Mouse (Mus musculus): ENCODE measurements at regions not wholly inside any gene's neighbourhood (a gene's known extent, or its start where the extent isn't known, plus 50 kb on each side); places are given as distances from the start of the nearest gene placed in this dataset.
"Not testable (repeated sequence)": the region's sequence is repeated elsewhere in the genome, so short reads cannot be mapped to it uniquely, and the experiment has no call there.

- no peak for DNase-seq (ENCODE audit: low spot score in 2 of 2)
Measured at GRCm38 (mm10) chr3:8163030-8163429, 1446.9 kb downstream of the Zfp704 start.

GRCm38 (mm10) chr3:8161997-8162756 is 1447.7 kb downstream of the Zfp704 start:
- no peak for DNase-seq (ENCODE audit: low spot score in 2 of 2)

- DNase-seq (ENCODE audit: low spot score in 2 of 2), result no peak
Measured at GRCm38 (mm10) chr3:8143016-8143415, 1466.9 kb downstream of the Zfp704 start.

- no peak for DNase-seq (ENCODE audit: low spot score in 2 of 2)
Measured at GRCm38 (mm10) chr3:8142190-8142589, 1467.7 kb downstream of the Zfp704 start.

- no peak for DNase-seq (ENCODE audit: low spot score in 2 of 2)
Measured at GRCm38 (mm10) chr3:8141664-8142084, 1468.2 kb downstream of the Zfp704 start.

- DNase-seq (ENCODE audit: low spot score in 2 of 2), result not testable (repeated sequence)
Measured at GRCm38 (mm10) chr3:8123641-8124040, 1486.2 kb downstream of the Zfp704 start.

GRCm38 (mm10) chr3:8123141-8123540 is 1486.7 kb downstream of the Zfp704 start:
- DNase-seq (ENCODE audit: low spot score in 2 of 2), result no peak

- no peak for DNase-seq (ENCODE audit: low spot score in 2 of 2)
Measured at GRCm38 (mm10) chr3:8098291-8098690, 1478.0 kb upstream of the 1700008P02Rik start.

- no peak for DNase-seq (ENCODE audit: low spot score in 2 of 2)
Measured at GRCm38 (mm10) chr3:8084749-8085148, 1464.5 kb upstream of the 1700008P02Rik start.

GRCm38 (mm10) chr3:8053711-8054110 is 1433.5 kb upstream of the 1700008P02Rik start:
- DNase-seq (ENCODE audit: low spot score in 2 of 2), result no peak

GRCm38 (mm10) chr3:8051167-8051566 is 1430.9 kb upstream of the 1700008P02Rik start:
- no peak for DNase-seq (ENCODE audit: low spot score in 2 of 2)

- DNase-seq (ENCODE audit: low spot score in 2 of 2), result no peak
Measured at GRCm38 (mm10) chr3:8049706-8050105, 1429.5 kb upstream of the 1700008P02Rik start.

- no peak for DNase-seq (ENCODE audit: low spot score in 2 of 2)
Measured at GRCm38 (mm10) chr3:8046348-8046747, 1426.1 kb upstream of the 1700008P02Rik start.

- no peak for DNase-seq (ENCODE audit: low spot score in 2 of 2)
Measured at GRCm38 (mm10) chr3:8036697-8037096, 1416.5 kb upstream of the 1700008P02Rik start.

- no peak for DNase-seq (ENCODE audit: low spot score in 2 of 2)
Measured at GRCm38 (mm10) chr3:8035091-8035729, 1415.0 kb upstream of the 1700008P02Rik start.

GRCm38 (mm10) chr3:8026325-8027017 is 1406.2 kb upstream of the 1700008P02Rik start:
- DNase-seq (ENCODE audit: low spot score in 2 of 2), result no peak

GRCm38 (mm10) chr3:8022654-8023053 is 1402.4 kb upstream of the 1700008P02Rik start:
- no peak for DNase-seq (ENCODE audit: low spot score in 2 of 2)

GRCm38 (mm10) chr3:8017489-8017888 is 1397.2 kb upstream of the 1700008P02Rik start:
- no peak for DNase-seq (ENCODE audit: low spot score in 2 of 2)

GRCm38 (mm10) chr3:8016945-8017344 is 1396.7 kb upstream of the 1700008P02Rik start:
- no peak for DNase-seq (ENCODE audit: low spot score in 2 of 2)

GRCm38 (mm10) chr3:8009966-8010365 is 1389.7 kb upstream of the 1700008P02Rik start:
- no peak for DNase-seq (ENCODE audit: low spot score in 2 of 2)

- DNase-seq (ENCODE audit: low spot score in 2 of 2), result no peak
Measured at GRCm38 (mm10) chr3:8006708-8007395, 1386.6 kb upstream of the 1700008P02Rik start.

- DNase-seq (ENCODE audit: low spot score in 2 of 2), result no peak
Measured at GRCm38 (mm10) chr3:8006273-8006672, 1386.0 kb upstream of the 1700008P02Rik start.
